Mouse (Mus musculus): ENCODE data around the gene Alk.

DNA sequence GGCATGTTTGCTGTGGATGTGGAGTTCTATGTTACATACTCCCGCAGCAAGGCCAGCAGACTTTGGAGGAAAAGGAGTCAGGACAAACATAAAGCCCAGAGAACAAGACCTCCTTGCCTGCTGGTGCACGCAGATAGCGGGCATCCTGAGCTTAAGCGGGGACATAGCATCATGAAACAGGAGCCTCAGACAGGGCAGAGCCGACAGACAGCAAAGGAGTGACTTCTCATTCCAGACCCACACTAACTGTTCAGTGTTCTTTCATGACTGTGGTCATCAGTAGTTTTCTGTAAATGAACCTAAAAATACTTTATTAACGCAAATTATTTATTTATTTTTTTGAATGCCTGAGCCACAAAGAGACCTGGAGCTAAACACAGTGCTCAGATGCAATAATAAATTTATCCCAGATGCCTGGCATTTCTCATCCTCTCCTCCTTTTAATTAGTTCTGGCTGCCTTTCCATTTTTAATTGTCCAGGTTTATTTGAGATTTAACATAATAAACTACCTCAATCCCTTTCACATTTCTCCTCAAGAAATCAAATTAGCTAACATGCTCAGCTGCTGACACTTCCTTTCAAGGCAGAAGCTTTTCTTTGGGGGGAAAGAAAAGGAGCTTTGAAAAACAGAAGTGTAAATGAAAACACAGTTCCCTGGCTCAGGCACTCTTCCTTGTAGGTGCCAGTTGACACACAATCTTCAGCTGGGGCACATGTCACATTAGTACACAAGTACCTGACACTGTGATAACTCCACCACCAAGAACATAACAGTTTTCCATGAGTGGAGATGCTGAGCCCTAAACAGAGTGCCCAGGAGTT, 311.8 kb downstream of the Alk start:
- TF ChIP-seq CTCF (IDR thresholded peaks at IDR 0.05; ENCODE audit: insufficient read depth, low read depth, low read length), result no peak
- TF ChIP-seq POLR2A (IDR thresholded peaks at IDR 0.05; ENCODE audit: insufficient read depth, low read depth, low read length), result no peak
